Mouse (Mus musculus) heart, embryonic 10.5 days (tissue): ENCODE measurements at regions not wholly inside any gene's neighbourhood (a gene's known extent, or its start where the extent isn't known, plus 50 kb on each side); places are given as distances from the start of the nearest gene placed in this dataset.

Experiments
- DNase-seq: peaks from one replicate; pipeline ENCODE4 v3.0.0-alpha.2; 2017; ENCODE audit warnings: low spot score
- H3K27ac ChIP-seq: fragments of 300-500 bp; sonication (generic); 2 replicates; pipeline ENCODE4 v1.5.1; 2016; ENCODE audit warnings: mild to moderate bottlenecking
- H3K27me3 ChIP-seq: fragments of 300-500 bp; sonication (generic); 2 replicates; pipeline ENCODE4 v1.6.1; 2016; ENCODE audit warnings: mild to moderate bottlenecking; ENCODE audit not compliant: poor library complexity, insufficient read depth, severe bottlenecking
- H3K36me3 ChIP-seq: fragments of 300-500 bp; sonication (generic); 2 replicates; pipeline ENCODE4 v1.6.1; 2016; ENCODE audit warnings: mild to moderate bottlenecking, moderate library complexity
- H3K4me1 ChIP-seq: fragments of 300-500 bp; sonication (generic); 2 replicates; pipeline ENCODE4 v1.6.1; 2016; ENCODE audit warnings: mild to moderate bottlenecking
- H3K4me3 ChIP-seq: fragments of 300-500 bp; sonication (generic); 2 replicates; pipeline ENCODE4 v1.5.1; 2016; ENCODE audit warnings: mild to moderate bottlenecking, moderate library complexity
- H3K9me3 ChIP-seq: fragments of 300-500 bp; sonication (generic); 2 replicates; pipeline ENCODE4 v1.6.1; 2016; ENCODE audit warnings: mild to moderate bottlenecking, moderate library complexity
- WGBS: fragments of 180-500 bp; shearing (Covaris S2); methylation state at CpG from one replicate; pipeline ENCODE4 v1.1.7; 2016; 5-methylcytosine and 5-hydroxymethylcytosine counted together

- Histone ChIP-seq H3K9me3 (no peaks in the 10 kb centered on the region), H3K27ac (no peak overlapping the region), H3K36me3 (no peaks in the 10 kb centered on the region), H3K4me1 (no peaks in the 10 kb centered on the region), H3K27me3 (no peaks in the 10 kb centered on the region), H3K4me3 (no peak overlapping the region)
- WGBS: 81% methylated on average over 4 of the region's 4 CpGs
- no peak for DNase-seq
These were observed 113.3 kb upstream of the P2ry1 start for GRCm38 (mm10) chr3:60889191-60889861.

- Histone ChIP-seq H3K27ac (no peak overlapping the region), H3K9me3 (no peaks in the 10 kb centered on the region), H3K4me3 (no peak overlapping the region), H3K36me3 (no peaks in the 10 kb centered on the region), H3K4me1 (no peaks in the 10 kb centered on the region), H3K27me3 (no peaks in the 10 kb centered on the region)
- no peak for DNase-seq
- WGBS: 84% methylated on average over 5 of the region's 5 CpGs
These were observed 104.8 kb upstream of the P2ry1 start for GRCm38 (mm10) chr3:60897628-60898269.

- Histone ChIP-seq H3K27ac (no peak overlapping the region), H3K36me3 (no peaks in the 10 kb centered on the region), H3K9me3 (no peaks in the 10 kb centered on the region), H3K27me3 (no peaks in the 10 kb centered on the region), H3K4me1 (no peaks in the 10 kb centered on the region), H3K4me3 (no peak overlapping the region)
- no peak for DNase-seq
- 69% methylated on average over 1 of the region's 1 CpGs for WGBS
These were observed 103.9 kb upstream of the P2ry1 start for GRCm38 (mm10) chr3:60898720-60899119.

- Histone ChIP-seq H3K4me3 (no peak overlapping the region), H3K27me3 (no peaks in the 10 kb centered on the region), H3K36me3 (no peaks in the 10 kb centered on the region), H3K4me1 (no peaks in the 10 kb centered on the region), H3K27ac (no peak overlapping the region), H3K9me3 (no peaks in the 10 kb centered on the region)
- DNase-seq: no peak
- WGBS: 83% methylated on average over 2 of the region's 2 CpGs
These were observed 101.0 kb upstream of the P2ry1 start for GRCm38 (mm10) chr3:60901571-60901970.

- Histone ChIP-seq H3K4me3 (no peak overlapping the region), H3K4me1 (no peaks in the 10 kb centered on the region; the same call in 1 of the 2 replicates), H3K27me3 (no peaks in the 10 kb centered on the region), H3K9me3 (no peaks in the 10 kb centered on the region), H3K36me3 (no peaks in the 10 kb centered on the region), H3K27ac (no peak overlapping the region)
- no peak for DNase-seq
- WGBS: 45% methylated on average over 1 of the region's 1 CpGs
These were observed 86.2 kb upstream of the P2ry1 start for GRCm38 (mm10) chr3:60916411-60916810.

- WGBS: 66% methylated on average over 3 of the region's 3 CpGs
- H3K9me3 ChIP-seq: no peaks in the 10 kb centered on the region
- H3K36me3 ChIP-seq: no peaks in the 10 kb centered on the region
- no peaks in the 10 kb centered on the region for H3K27me3 ChIP-seq
- H3K27ac ChIP-seq: no peak overlapping the region
- DNase-seq: no peak
- H3K4me1 ChIP-seq: no peaks in the 10 kb centered on the region; the same call in 1 of the 2 replicates
- H3K4me3 ChIP-seq: no peak overlapping the region
These were observed 85.3 kb upstream of the P2ry1 start for GRCm38 (mm10) chr3:60917271-60917670.

GRCm38 (mm10) chr3:60926024-60926547 is 76.5 kb upstream of the P2ry1 start:
- no peaks in the 10 kb centered on the region for H3K27me3 ChIP-seq
- H3K4me1 ChIP-seq: peaks cover 3% of the 10 kb centered on the region; the same call in 1 of the 2 replicates
- H3K9me3 ChIP-seq: no peaks in the 10 kb centered on the region
- no peak overlapping the region for H3K4me3 ChIP-seq
- DNase-seq: no peak
- WGBS: 69% methylated on average over 9 of the region's 9 CpGs
- H3K27ac ChIP-seq: no peak overlapping the region
- no peaks in the 10 kb centered on the region for H3K36me3 ChIP-seq

GRCm38 (mm10) chr3:60928910-60929309 is 73.7 kb upstream of the P2ry1 start:
- Histone ChIP-seq H3K4me3 (no peak overlapping the region), H3K9me3 (no peaks in the 10 kb centered on the region), H3K27me3 (no peaks in the 10 kb centered on the region), H3K4me1 (peaks cover 3% of the 10 kb centered on the region; the same call in 1 of the 2 replicates), H3K27ac (no peak overlapping the region), H3K36me3 (no peaks in the 10 kb centered on the region)
- no peak for DNase-seq
- 50% methylated on average over 4 of the region's 4 CpGs for WGBS

- Histone ChIP-seq H3K36me3 (no peaks in the 10 kb centered on the region), H3K4me1 (no peaks in the 10 kb centered on the region), H3K27ac (no peak overlapping the region), H3K4me3 (no peak overlapping the region), H3K9me3 (no peaks in the 10 kb centered on the region), H3K27me3 (no peaks in the 10 kb centered on the region)
- no peak for DNase-seq
- WGBS: 88% methylated on average over 1 of the region's 1 CpGs
These were observed 68.1 kb upstream of the P2ry1 start for GRCm38 (mm10) chr3:60934492-60934891.

GRCm38 (mm10) chr3:60941451-60941850 is 61.1 kb upstream of the P2ry1 start:
- Histone ChIP-seq H3K4me1 (no peaks in the 10 kb centered on the region), H3K9me3 (no peaks in the 10 kb centered on the region), H3K4me3 (no peak overlapping the region), H3K27ac (no peak overlapping the region), H3K27me3 (no peaks in the 10 kb centered on the region), H3K36me3 (no peaks in the 10 kb centered on the region)
- no peak for DNase-seq
- WGBS: 80% methylated on average over 2 of the region's 2 CpGs

GRCm38 (mm10) chr3:60948897-60949296 is 53.7 kb upstream of the P2ry1 start:
- H3K27me3 ChIP-seq: no peaks in the 10 kb centered on the region
- H3K4me1 ChIP-seq: no peaks in the 10 kb centered on the region; the same call in 1 of the 2 replicates
- no peak for DNase-seq
- no peaks in the 10 kb centered on the region for H3K36me3 ChIP-seq
- H3K9me3 ChIP-seq: no peaks in the 10 kb centered on the region
- WGBS: 77% methylated on average over 4 of the region's 4 CpGs
- no peak overlapping the region for H3K4me3 ChIP-seq
- H3K27ac ChIP-seq: no peak overlapping the region
